Mouse (Mus musculus) testis, adult 2 months (tissue): ENCODE measurements at regions not wholly inside any gene's neighbourhood (a gene's known extent, or its start where the extent isn't known, plus 50 kb on each side); places are given as distances from the start of the nearest gene placed in this dataset.

Experiments
- CTCF ChIP-seq: fragments of 200-500 bp; IDR thresholded peaks from 2 replicates; pipeline ENCODE4 v1.5.1; 2012; ENCODE audit warnings: low read depth, mild to moderate bottlenecking, inconsistent platforms, low read length, moderate library complexity; ENCODE audit not compliant: control insufficient read depth, insufficient read depth, insufficient replicate concordance
- POLR2A ChIP-seq: fragments of 200-500 bp; IDR thresholded peaks from 2 replicates; pipeline ENCODE4 v1.6.1; 2012; ENCODE audit warnings: low read depth, mild to moderate bottlenecking, inconsistent platforms, low read length, moderate library complexity; ENCODE audit not compliant: control insufficient read depth

DNA sequence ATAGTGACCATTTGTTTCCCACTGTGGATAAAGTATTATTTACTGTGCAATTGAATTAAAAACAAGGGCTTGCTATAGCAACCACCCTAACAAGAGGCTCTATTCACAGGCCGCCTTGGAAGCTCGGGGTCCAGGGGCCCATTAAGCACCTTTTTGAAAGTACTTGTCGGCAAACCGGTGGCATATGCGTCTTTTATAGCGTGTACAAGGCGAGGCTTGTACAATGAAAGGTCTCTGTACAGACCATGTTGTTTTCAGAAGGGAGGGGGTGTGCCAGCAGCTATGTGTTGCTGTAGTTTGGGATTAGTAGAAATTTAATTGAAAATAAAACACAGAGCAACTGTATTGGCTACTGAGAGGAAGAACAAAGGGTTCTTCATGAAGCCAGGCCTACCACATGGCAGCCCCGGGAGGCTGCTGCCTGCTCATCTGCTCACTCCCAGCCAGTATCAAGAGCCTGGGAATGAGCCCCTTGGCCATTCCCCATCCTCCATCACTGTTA, 324.9 kb downstream of the Icos start:
- no peak for TF ChIP-seq CTCF
- TF ChIP-seq POLR2A: no peak
